Mouse (Mus musculus) inflammation-experienced regulatory T-cells (primary cell): Measurements from ENCODE around the gene Slc2a8. TPM values are rescaled to one million over a fixed set of nuclear protein-coding genes. Genes with fewer than 3 reads are reported as not detected.

Experiments used
- polyA plus RNA-seq, 2 experiments: library from polyadenylated mRNA; unstranded; fragments of 100-300 nt; shearing (Covaris generic); gene quantifications; one replicate each; pipeline ENCODE4 v1.2.1; 2017

The Slc2a8 gene
- polyA plus RNA-seq: 10 to 100 TPM in 1 of 2 experiments, 1 to 10 TPM in 1; 9.0 to 13.6 TPM

DNA sequence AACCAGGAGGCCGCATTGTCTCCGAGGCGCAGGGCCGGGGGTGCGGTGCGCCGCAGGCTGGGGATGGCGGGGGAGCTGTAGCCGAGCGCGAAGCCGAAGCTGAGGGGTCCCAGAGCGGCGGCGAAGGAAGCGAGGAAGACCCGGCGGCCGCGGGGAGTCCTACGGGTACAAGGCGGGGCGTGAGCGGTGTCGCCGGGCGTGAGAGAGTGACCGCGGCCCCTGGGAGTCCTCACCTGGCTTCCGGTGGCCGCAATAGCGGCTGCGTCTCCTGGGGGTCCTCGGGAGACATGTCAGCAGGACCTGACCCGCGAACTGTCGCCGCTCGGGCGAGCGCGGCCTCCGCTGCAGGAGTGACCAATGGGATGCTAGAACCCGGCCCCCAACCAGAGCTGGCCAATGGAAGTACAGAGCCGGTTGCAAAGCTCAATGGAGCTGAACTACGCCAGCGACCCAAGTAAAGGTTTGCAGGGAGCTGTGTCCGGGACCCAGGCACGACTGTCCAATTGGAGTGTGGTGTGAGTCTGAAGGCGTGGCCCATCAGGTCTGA is at the start of gene Slc2a8:
Gene Slc2a8, minus strand, starts transcription at position 359 of the 547 bp plus-strand sequence.

DNA sequence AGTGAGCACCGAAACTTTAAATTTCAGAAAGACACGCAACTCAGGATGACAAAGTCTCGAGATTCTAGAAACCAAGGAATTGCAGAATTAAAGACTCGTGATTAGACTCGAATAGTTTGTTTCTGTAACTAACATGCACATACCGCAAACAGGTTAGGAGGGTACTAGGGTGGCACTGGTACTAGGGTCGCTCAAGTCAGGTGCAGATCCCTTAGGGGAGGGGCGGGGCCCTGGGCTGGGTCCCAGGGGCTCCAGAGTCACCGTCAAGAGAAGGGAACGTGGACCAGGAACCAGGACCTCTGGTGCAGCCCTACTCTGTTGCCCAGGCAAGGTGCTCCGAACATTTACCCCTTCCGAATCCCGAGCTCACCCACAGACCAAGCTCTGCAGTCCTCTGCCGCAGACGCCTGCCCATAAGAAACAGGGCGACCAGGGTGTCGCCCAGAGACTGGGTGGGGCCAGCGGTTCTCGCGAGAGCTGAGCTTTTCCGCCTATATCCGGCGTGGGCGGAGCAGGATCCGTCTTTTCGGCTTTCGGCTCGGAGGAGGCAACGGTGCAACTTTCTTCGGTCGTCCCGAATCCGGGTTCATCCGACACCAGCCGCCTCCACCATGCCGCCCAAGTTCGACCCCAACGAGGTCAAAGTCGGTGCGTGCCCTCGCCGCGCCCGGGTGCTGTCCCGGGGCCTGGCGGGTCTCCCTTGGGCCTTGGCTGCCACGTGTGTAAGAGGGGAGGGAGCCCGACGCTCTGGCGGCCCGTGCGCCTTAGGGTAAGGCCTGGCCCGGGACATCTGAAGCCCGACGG is 20.5 kb downstream of the Slc2a8 start, which contains the start of the genes Rpl12 and Lrsam1:
Gene Rpl12, plus strand, starts transcription at position 368 of the 804 bp plus-strand sequence.
Gene Lrsam1, minus strand, starts transcription at position 423 of the 804 bp plus-strand sequence.

Other genes starting within 250 kb of the Slc2a8 start
- under 1 TPM; 0.42 to 0.47 TPM for gene 6330409D20Rik, start 241.1 kb downstream of the Slc2a8 start, polyA plus RNA-seq
- 10 to 100 TPM; 75.2 to 81.8 TPM for gene Tor2a, start 224.8 kb downstream of the Slc2a8 start, polyA plus RNA-seq
- 1 to 10 TPM in 1 of 2 experiments, under 1 TPM in 1; 0.67 to 1.6 TPM for gene Ttc16, start 206.4 kb downstream of the Slc2a8 start, polyA plus RNA-seq
- gene Ptrh1, start 206.3 kb downstream of the Slc2a8 start, polyA plus RNA-seq: 1 to 10 TPM; 3.4 to 5.0 TPM
- gene Cfap157, start 197.7 kb downstream of the Slc2a8 start, polyA plus RNA-seq: 1 to 10 TPM in 1 of 2 experiments, under 1 TPM in 1; 0.61 to 1.2 TPM
- 10 to 100 TPM in 1 of 2 experiments, 1 to 10 TPM in 1; 8.7 to 12.4 TPM for gene Stxbp1, start 134.8 kb downstream of the Slc2a8 start, polyA plus RNA-seq
- gene Fam129b, start 106.0 kb downstream of the Slc2a8 start, polyA plus RNA-seq: 1 to 10 TPM; 4.2 to 9.5 TPM
- gene Rpl12, start 20.5 kb downstream of the Slc2a8 start, polyA plus RNA-seq: 10 to 100 TPM; 33.3 to 41.2 TPM
- 10 to 100 TPM in 1 of 2 experiments, 1 to 10 TPM in 1; 8.0 to 17.7 TPM for gene Lrsam1, start 20.5 kb downstream of the Slc2a8 start, polyA plus RNA-seq
- 1 to 10 TPM; 1.2 to 5.1 TPM for gene Garnl3, start 149.6 kb upstream of the Slc2a8 start, polyA plus RNA-seq
- 10 to 100 TPM; 19.5 to 38.0 TPM for gene Angptl2, start 234.0 kb upstream of the Slc2a8 start, polyA plus RNA-seq